Mouse (Mus musculus) testis, adult 2 months (tissue): Measurements from ENCODE around the gene Phldb2.

ENCODE experiments used
- CTCF ChIP-seq: fragments of 200-500 bp; IDR thresholded peaks from 2 replicates; pipeline ENCODE4 v1.5.1; 2012; ENCODE audit warnings: low read depth, mild to moderate bottlenecking, inconsistent platforms, low read length, moderate library complexity; ENCODE audit not compliant: control insufficient read depth, insufficient read depth, insufficient replicate concordance
- POLR2A ChIP-seq: fragments of 200-500 bp; IDR thresholded peaks from 2 replicates; pipeline ENCODE4 v1.6.1; 2012; ENCODE audit warnings: low read depth, mild to moderate bottlenecking, inconsistent platforms, low read length, moderate library complexity; ENCODE audit not compliant: control insufficient read depth

- no peak for TF ChIP-seq CTCF
- no peak for TF ChIP-seq POLR2A
Measured at GRCm38 (mm10) chr16:45873397-45873796, 80.0 kb downstream of the Phldb2 start.
